Mouse (Mus musculus) heart, adult 9 months (tissue): Measurements from ENCODE around the gene Dnajb11.

Experiments used
- DNase-seq, 2 experiments: peaks; one replicate each; pipeline ENCODE4 v3.0.0; 2022; ENCODE audit warnings: low spot score in 2 of 2

Gene Dnajb11

GRCm38 (mm10) chr16:22881487-22881886 lies 23.8 kb downstream of the Dnajb11 start:
- peak; percentile 50 to 56 for DNase-seq

- DNase-seq = no peak
Measured at GRCm38 (mm10) chr16:22883441-22883840, 25.8 kb downstream of the Dnajb11 start.

- DNase-seq = no peak
Measured at GRCm38 (mm10) chr16:22885356-22885755, 27.7 kb downstream of the Dnajb11 start.

- no peak for DNase-seq
Measured at GRCm38 (mm10) chr16:22886726-22887125, 29.1 kb downstream of the Dnajb11 start.

GRCm38 (mm10) chr16:22888835-22889234 lies 31.2 kb downstream of the Dnajb11 start:
- DNase-seq = no peak

- no peak for DNase-seq
Measured at GRCm38 (mm10) chr16:22889716-22890115, 32.1 kb downstream of the Dnajb11 start.

GRCm38 (mm10) chr16:22890683-22891510 lies 33.3 kb downstream of the Dnajb11 start, which contains the start of gene Ahsg:
Gene Ahsg (plus strand): TSS chr16:22891277.
- no peak for DNase-seq

GRCm38 (mm10) chr16:22891733-22892154 lies 34.1 kb downstream of the Dnajb11 start:
- DNase-seq = peak; percentile 32 to 33

- no peak for DNase-seq
Measured at GRCm38 (mm10) chr16:22894095-22894494, 36.5 kb downstream of the Dnajb11 start.

- no peak for DNase-seq
Measured at GRCm38 (mm10) chr16:22896618-22897017, 39.0 kb downstream of the Dnajb11 start.

GRCm38 (mm10) chr16:22899346-22899745 lies 41.7 kb downstream of the Dnajb11 start:
- no peak for DNase-seq

GRCm38 (mm10) chr16:22899866-22900570 lies 42.4 kb downstream of the Dnajb11 start:
- DNase-seq = no peak

- no peak for DNase-seq
Measured at GRCm38 (mm10) chr16:22901326-22901725, 43.7 kb downstream of the Dnajb11 start.

GRCm38 (mm10) chr16:22909290-22909689 lies 51.6 kb downstream of the Dnajb11 start:
- DNase-seq = no peak

- DNase-seq = peak; percentile 54 to 58
Measured at GRCm38 (mm10) chr16:22911986-22912385, 54.3 kb downstream of the Dnajb11 start.

- no peak for DNase-seq
Measured at GRCm38 (mm10) chr16:22912886-22913285, 55.2 kb downstream of the Dnajb11 start.

GRCm38 (mm10) chr16:22914276-22914675 lies 56.6 kb downstream of the Dnajb11 start:
- DNase-seq = no peak

GRCm38 (mm10) chr16:22918034-22918433 lies 60.4 kb downstream of the Dnajb11 start, which contains the start of gene Fetub:
Gene Fetub (plus strand): TSS chr16:22918334.
- DNase-seq = no peak

- DNase-seq = no peak
Measured at GRCm38 (mm10) chr16:22918664-22919312, 61.1 kb downstream of the Dnajb11 start.

GRCm38 (mm10) chr16:22919971-22920854 lies 62.6 kb downstream of the Dnajb11 start:
- peak; percentile 28 to 47 for DNase-seq

GRCm38 (mm10) chr16:22921761-22922160 lies 64.1 kb downstream of the Dnajb11 start:
- no peak for DNase-seq
